Comparison of ENCODE assay signal across 26 mouse cellular contexts in the genomic region with DNA sequence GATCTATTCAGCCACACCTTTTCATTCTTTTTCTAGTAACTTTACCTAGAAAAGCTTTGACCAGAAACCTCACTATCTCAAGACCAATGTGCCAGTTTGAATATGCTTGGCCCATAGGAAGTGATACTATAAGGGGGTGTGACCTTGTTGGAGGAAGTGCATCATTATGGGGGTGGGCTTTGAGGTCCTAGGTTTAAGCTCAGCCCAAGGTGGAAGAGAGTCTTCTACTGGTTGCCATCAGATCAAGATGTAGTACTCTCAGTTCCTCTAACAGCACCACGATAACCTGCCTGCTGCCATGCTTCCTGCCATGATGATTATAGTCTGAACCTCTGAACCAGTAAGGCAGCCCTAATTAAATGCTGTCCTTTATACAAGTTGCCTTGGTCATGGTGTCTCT.
DNase-seq lines count a peak whose midpoint lies in the region; ATAC-seq lines count a peak whose summit lies in the region.
"Had no signal": no experiment of that assay in that cellular context is flagged by ENCODE, and none has a peak within 500 bp of the region (broad histone marks: within the 10 kb centered on the region; RNA-seq: fewer than 3 reads in every experiment).

No protein-coding gene starts in this region.

- peak; percentile 64 for ATAC-seq in common myeloid progenitor, adult 5-6 weeks (replicated peaks; ENCODE audit: low read depth, poor library complexity, severe bottlenecking)
- ATAC-seq in megakaryocyte progenitor cell, adult 5-6 weeks (replicated peaks; ENCODE audit: poor library complexity): peak; percentile 63
- ATAC-seq: activated CD4-positive, CD25-positive, alpha-beta regulatory T cell, adult 4 months; CD4-positive, CD25-positive, alpha-beta regulatory T cell, adult 4 months; forebrain, embryonic 15.5 days; hindbrain, postnatal 0 days; inflammation-experienced regulatory T-cells, adult 6 months had no signal

- DNase-seq in A20 (ENCODE audit: low read depth, low spot score): peak; percentile 52
- DNase-seq in splenic B cell, adult 2 months (ENCODE audit: low read depth, low spot score): peak; percentile 69
- no peak for DNase-seq in kidney, adult 9 months
- no peak for DNase-seq in urinary bladder, postnatal 14 days (ENCODE audit: low spot score)
- DNase-seq in cerebellum, adult 9-11 months: no peak
- DNase-seq: adrenal gland, postnatal 10 days; adrenal gland, postnatal 36 days; cerebellum, adult 2 months; cerebellum, postnatal 10 days; cerebellum, postnatal 36 days; gastrocnemius, postnatal 25 days; heart, adult 2 months; heart, postnatal 14 days; heart, postnatal 4 days had no signal

- H3K36me3 ChIP-seq in splenic B cell, adult 2 months (ENCODE audit: control insufficient read depth, insufficient read depth, low read length, poor library complexity, severe bottlenecking): no peaks in the 10 kb centered on the region
- H3K36me3 ChIP-seq: embryonic facial prominence, embryonic 12.5 days; embryonic facial prominence, embryonic 15.5 days; forebrain, embryonic 12.5 days; forebrain, embryonic 15.5 days; heart, embryonic 10.5 days; heart, embryonic 13.5 days had no signal

- H3K27me3 ChIP-seq in splenic B cell, adult 2 months (ENCODE audit: control insufficient read depth, insufficient read depth, low read length, poor library complexity, severe bottlenecking): no peaks in the 10 kb centered on the region
- H3K27me3 ChIP-seq: embryonic facial prominence, embryonic 12.5 days; embryonic facial prominence, embryonic 15.5 days; forebrain, embryonic 12.5 days; forebrain, embryonic 15.5 days; heart, embryonic 13.5 days had no signal

Comparison
In these comparisons a context has a peak if more than half of its experiments do, and no peak if none do; other contexts are left out.
1. DNase-seq: peak in A20 (single experiment) and splenic B cell, adult 2 months (single experiment); none in kidney, adult 9 months (single experiment), urinary bladder, postnatal 14 days (single experiment) and cerebellum, adult 9-11 months (single experiment).